Mouse (Mus musculus) kidney, adult 2 months (tissue): ENCODE measurements around the gene Kcnc4.

Experiments used
- CTCF ChIP-seq: fragments of 200-500 bp; conservative IDR thresholded peaks from 2 replicates; pipeline ENCODE4 v1.5.1; 2011; ENCODE audit warnings: low read depth, mild to moderate bottlenecking, control low read depth, low read length, moderate library complexity, mixed read lengths; ENCODE audit not compliant: insufficient read depth, insufficient read length
- POLR2A ChIP-seq: fragments of 200-500 bp; IDR thresholded peaks from one replicate; pipeline ENCODE4 v1.6.1; 2011; ENCODE audit warnings: low read depth, low read length, control low read depth

DNA sequence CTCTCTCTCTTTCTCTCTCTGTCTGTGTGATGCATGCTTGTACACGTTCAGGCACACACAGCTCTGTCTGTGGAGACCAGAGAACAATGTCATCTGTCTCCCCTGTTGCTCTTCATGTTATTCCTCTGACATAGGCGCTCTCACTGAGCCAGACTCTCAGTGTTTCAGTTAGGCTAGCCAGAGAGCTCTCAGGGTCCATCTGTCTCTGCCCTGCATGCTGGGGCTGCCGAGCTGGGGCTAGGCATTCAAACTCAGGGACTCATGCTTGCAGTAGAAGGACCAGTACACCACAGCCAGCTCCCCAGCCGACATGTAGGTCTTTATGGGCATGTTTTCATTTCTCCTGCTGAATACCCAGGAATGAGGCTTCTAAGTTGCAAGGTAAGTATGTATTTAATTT is 68.2 kb downstream of the Kcnc4 start:
- no peak for TF ChIP-seq POLR2A
- TF ChIP-seq CTCF = no peak
